Mouse (Mus musculus) heart, postnatal 0 days (tissue): ENCODE results near the gene Gtpbp3.

Experiments
- CTCF ChIP-seq: IDR thresholded peaks from 2 replicates; pipeline ENCODE4 v1.5.1; 2016; ENCODE audit warnings: antibody characterized with exemption, control low read depth, low read depth
- EP300 ChIP-seq: IDR thresholded peaks from 2 replicates; pipeline ENCODE4 v1.6.1; 2016; ENCODE audit warnings: antibody characterized with exemption, low read depth

DNA sequence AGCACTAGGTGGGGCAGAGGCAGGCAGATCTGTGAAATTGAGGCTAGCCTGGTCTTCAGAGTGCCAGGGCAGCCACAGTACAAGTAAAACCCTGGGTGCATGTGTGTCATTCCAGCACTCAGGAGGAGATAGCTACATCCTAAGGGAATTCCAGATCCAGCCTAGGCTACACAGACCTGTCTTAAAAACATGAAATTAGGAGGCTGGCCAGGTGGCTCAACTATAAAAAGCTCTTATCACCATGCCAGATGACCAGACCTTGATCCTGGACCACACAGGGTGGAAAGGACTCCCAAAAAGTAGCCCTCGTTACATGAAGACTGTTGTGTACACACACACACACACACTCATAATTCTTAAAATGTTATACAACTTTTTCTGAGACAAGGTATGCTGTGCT, 19.9 kb upstream of the Gtpbp3 start:
- no peak for TF ChIP-seq CTCF
- TF ChIP-seq EP300 = no peak
